Mouse (Mus musculus) embryonic facial prominence, embryonic 12.5 days (tissue): ENCODE measurements at regions not wholly inside any gene's neighbourhood (a gene's known extent, or its start where the extent isn't known, plus 50 kb on each side); places are given as distances from the start of the nearest gene placed in this dataset.

Experiments
- ATAC-seq: fragments of 200-750 bp; cut with Nextera tagmentation; 2 replicates; pipeline ENCODE4 v1.8.0; 2017; ENCODE audit not compliant: insufficient number of reproducible peaks, insufficient read depth, low FRiP score, low TSS enrichment
- H3K27ac ChIP-seq: fragments of 300-500 bp; sonication (generic); 2 replicates; pipeline ENCODE4 v1.5.1; 2016; ENCODE audit warnings: mild to moderate bottlenecking
- H3K27me3 ChIP-seq: fragments of 300-500 bp; sonication (generic); 2 replicates; pipeline ENCODE4 v1.6.1; 2016; ENCODE audit warnings: mild to moderate bottlenecking, moderate library complexity
- H3K36me3 ChIP-seq: fragments of 300-500 bp; sonication (generic); 2 replicates; pipeline ENCODE4 v1.6.1; 2016; ENCODE audit warnings: mild to moderate bottlenecking
- H3K4me1 ChIP-seq: fragments of 300-500 bp; sonication (generic); 2 replicates; pipeline ENCODE4 v1.6.1; 2016
- H3K4me2 ChIP-seq: fragments of 300-500 bp; sonication (generic); replicated peaks from 2 replicates; pipeline ENCODE4 v1.6.1; 2016; ENCODE audit warnings: mild to moderate bottlenecking, moderate library complexity
- H3K4me3 ChIP-seq: fragments of 300-500 bp; sonication (generic); 2 replicates; pipeline ENCODE4 v1.5.1; 2016; ENCODE audit warnings: mild to moderate bottlenecking
- H3K9ac ChIP-seq: fragments of 300-500 bp; sonication (generic); 2 replicates; pipeline ENCODE4 v1.6.1; 2016; ENCODE audit warnings: mild to moderate bottlenecking, moderate library complexity
- H3K9me3 ChIP-seq: fragments of 300-500 bp; sonication (generic); 2 replicates; pipeline ENCODE4 v1.6.1; 2016; ENCODE audit warnings: mild to moderate bottlenecking, moderate library complexity
- WGBS: fragments of 180-500 bp; shearing (Covaris S2); methylation state at CpG from one replicate; pipeline ENCODE4 v1.1.7; 2016; 5-methylcytosine and 5-hydroxymethylcytosine counted together

GRCm38 (mm10) chr15:96944741-96945140, 111.0 kb downstream of the Slc38a4 start:
- Histone ChIP-seq H3K4me1 (no peaks in the 10 kb centered on the region), H3K4me3 (no peak overlapping the region), H3K27me3 (no peaks in the 10 kb centered on the region), H3K9ac (no peak overlapping the region), H3K27ac (no peak overlapping the region), H3K4me2 (no peak overlapping the region), H3K9me3 (no peaks in the 10 kb centered on the region), H3K36me3 (no peaks in the 10 kb centered on the region)
- 96% methylated on average over 4 of the region's 4 CpGs for WGBS
- no peak for ATAC-seq

- H3K27ac ChIP-seq: no peak overlapping the region
- no peaks in the 10 kb centered on the region for H3K27me3 ChIP-seq
- H3K9ac ChIP-seq: no peak overlapping the region
- no peak overlapping the region for H3K4me2 ChIP-seq
- H3K36me3 ChIP-seq: no peaks in the 10 kb centered on the region
- no peak overlapping the region for H3K4me3 ChIP-seq
- no peak for ATAC-seq
- H3K4me1 ChIP-seq: no peaks in the 10 kb centered on the region
- WGBS: 88% methylated on average over 4 of the region's 4 CpGs
- no peaks in the 10 kb centered on the region for H3K9me3 ChIP-seq
Observed at GRCm38 (mm10) chr15:96942651-96943050, 113.1 kb downstream of the Slc38a4 start.

- ATAC-seq: no peak
- H3K36me3 ChIP-seq: no peaks in the 10 kb centered on the region
- WGBS: 78% methylated on average over 4 of the region's 4 CpGs
- H3K4me2 ChIP-seq: no peak overlapping the region
- no peak overlapping the region for H3K9ac ChIP-seq
- peaks cover 7% of the 10 kb centered on the region; the same call in 1 of the 2 replicates for H3K4me1 ChIP-seq
- H3K4me3 ChIP-seq: no peak overlapping the region
- H3K27me3 ChIP-seq: no peaks in the 10 kb centered on the region
- no peak overlapping the region for H3K27ac ChIP-seq
- H3K9me3 ChIP-seq: no peaks in the 10 kb centered on the region
Observed at GRCm38 (mm10) chr15:96938406-96938805, 117.3 kb downstream of the Slc38a4 start.

- H3K9ac ChIP-seq: no peak overlapping the region
- H3K27ac ChIP-seq: no peak overlapping the region
- H3K4me3 ChIP-seq: no peak overlapping the region
- no peaks in the 10 kb centered on the region for H3K36me3 ChIP-seq
- WGBS: 78% methylated on average over 6 of the region's 6 CpGs
- H3K9me3 ChIP-seq: no peaks in the 10 kb centered on the region
- peaks cover 9% of the 10 kb centered on the region; the same call in 1 of the 2 replicates for H3K4me1 ChIP-seq
- no peak for ATAC-seq
- H3K4me2 ChIP-seq: no peak overlapping the region
- H3K27me3 ChIP-seq: no peaks in the 10 kb centered on the region
Observed at GRCm38 (mm10) chr15:96937623-96938022, 118.1 kb downstream of the Slc38a4 start.

GRCm38 (mm10) chr15:96936705-96937346, 118.9 kb downstream of the Slc38a4 start:
- Histone ChIP-seq H3K4me2 (peak overlapping the region; percentile 53), H3K36me3 (no peaks in the 10 kb centered on the region), H3K27me3 (no peaks in the 10 kb centered on the region), H3K9me3 (no peaks in the 10 kb centered on the region), H3K9ac (0 out of 2 replicates have a peak overlapping the region, but pooled peaks have one; percentile 15), H3K4me1 (peaks cover 9% of the 10 kb centered on the region; the same call in 1 of the 2 replicates), H3K27ac (no peak overlapping the region), H3K4me3 (peak overlapping the region; percentile 24; the same call in 1 of the 2 replicates)
- ATAC-seq: peak; percentile 93
- WGBS: 5% methylated on average over 18 of the region's 18 CpGs

- 0 out of 2 replicates have a peak overlapping the region, but pooled peaks have one; percentile 24 for H3K4me3 ChIP-seq
- WGBS: 44% methylated on average over 5 of the region's 5 CpGs
- ATAC-seq: 0 out of 2 replicates have a peak, but pooled peaks have one; percentile 15
- H3K9me3 ChIP-seq: no peaks in the 10 kb centered on the region
- 0 out of 2 replicates have a peak overlapping the region, but pooled peaks have one; percentile 15 for H3K9ac ChIP-seq
- H3K27me3 ChIP-seq: no peaks in the 10 kb centered on the region
- H3K27ac ChIP-seq: no peak overlapping the region
- peak overlapping the region; percentile 53 for H3K4me2 ChIP-seq
- H3K4me1 ChIP-seq: peaks cover 9% of the 10 kb centered on the region; the same call in 1 of the 2 replicates
- H3K36me3 ChIP-seq: no peaks in the 10 kb centered on the region
Observed at GRCm38 (mm10) chr15:96936216-96936615, 119.5 kb downstream of the Slc38a4 start.

- WGBS: 45% methylated on average over 3 of the region's 3 CpGs
- no peaks in the 10 kb centered on the region for H3K27me3 ChIP-seq
Observed at GRCm38 (mm10) chr15:96933451-96933850, 122.3 kb downstream of the Slc38a4 start.

GRCm38 (mm10) chr15:96930531-96930930, 125.2 kb downstream of the Slc38a4 start:
- Histone ChIP-seq H3K27ac (no peak overlapping the region), H3K4me3 (no peak overlapping the region), H3K9ac (no peak overlapping the region), H3K36me3 (no peaks in the 10 kb centered on the region), H3K4me1 (peaks cover 4% of the 10 kb centered on the region; the same call in 1 of the 2 replicates), H3K9me3 (no peaks in the 10 kb centered on the region), H3K27me3 (no peaks in the 10 kb centered on the region), H3K4me2 (no peak overlapping the region)
- 77% methylated on average over 6 of the region's 6 CpGs for WGBS
- ATAC-seq: no peak

More at GRCm38 (mm10) chr15:96933451-96933850, 122.3 kb downstream of the Slc38a4 start:
- Histone ChIP-seq H3K9me3 (no peaks in the 10 kb centered on the region), H3K4me3 (no peak overlapping the region), H3K36me3 (no peaks in the 10 kb centered on the region), H3K4me2 (no peak overlapping the region), H3K9ac (no peak overlapping the region), H3K4me1 (peaks cover 9% of the 10 kb centered on the region; the same call in 1 of the 2 replicates), H3K27ac (no peak overlapping the region)
- ATAC-seq: no peak

- Histone ChIP-seq H3K36me3 (no peaks in the 10 kb centered on the region), H3K9me3 (no peaks in the 10 kb centered on the region), H3K4me3 (no peak overlapping the region), H3K27me3 (no peaks in the 10 kb centered on the region), H3K9ac (no peak overlapping the region), H3K4me1 (peaks cover 4% of the 10 kb centered on the region; the same call in 1 of the 2 replicates), H3K4me2 (no peak overlapping the region), H3K27ac (no peak overlapping the region)
- WGBS: 80% methylated on average over 4 of the region's 4 CpGs
- ATAC-seq: no peak
Observed at GRCm38 (mm10) chr15:96929788-96930187, 126.0 kb downstream of the Slc38a4 start.

GRCm38 (mm10) chr15:96928692-96929091, 127.1 kb downstream of the Slc38a4 start:
- H3K27me3 ChIP-seq: no peaks in the 10 kb centered on the region
- 81% methylated on average over 4 of the region's 4 CpGs for WGBS
- peaks cover 4% of the 10 kb centered on the region; the same call in 1 of the 2 replicates for H3K4me1 ChIP-seq
- H3K4me3 ChIP-seq: no peak overlapping the region
- H3K36me3 ChIP-seq: no peaks in the 10 kb centered on the region
- no peak overlapping the region for H3K9ac ChIP-seq
- no peaks in the 10 kb centered on the region for H3K9me3 ChIP-seq
- no peak overlapping the region for H3K27ac ChIP-seq
- no peak overlapping the region for H3K4me2 ChIP-seq
- ATAC-seq: no peak

- no peak for ATAC-seq
- H3K4me3 ChIP-seq: no peak overlapping the region
- H3K4me1 ChIP-seq: no peaks in the 10 kb centered on the region
- 87% methylated on average over 4 of the region's 4 CpGs for WGBS
- H3K36me3 ChIP-seq: no peaks in the 10 kb centered on the region
- H3K4me2 ChIP-seq: no peak overlapping the region
- H3K27ac ChIP-seq: no peak overlapping the region
- no peaks in the 10 kb centered on the region for H3K27me3 ChIP-seq
- H3K9me3 ChIP-seq: no peaks in the 10 kb centered on the region
- no peak overlapping the region for H3K9ac ChIP-seq
Observed at GRCm38 (mm10) chr15:96927674-96928073, 128.1 kb downstream of the Slc38a4 start.

GRCm38 (mm10) chr15:96926660-96927059, 129.1 kb downstream of the Slc38a4 start:
- Histone ChIP-seq H3K9ac (no peak overlapping the region), H3K36me3 (no peaks in the 10 kb centered on the region), H3K9me3 (no peaks in the 10 kb centered on the region), H3K4me1 (no peaks in the 10 kb centered on the region), H3K27ac (no peak overlapping the region), H3K4me2 (no peak overlapping the region), H3K4me3 (no peak overlapping the region), H3K27me3 (no peaks in the 10 kb centered on the region)
- ATAC-seq: no peak
- WGBS: 64% methylated on average over 1 of the region's 1 CpGs
